Mouse (Mus musculus): ENCODE measurements at regions not wholly inside any gene's neighbourhood (a gene's known extent, or its start where the extent isn't known, plus 50 kb on each side); places are given as distances from the start of the nearest gene placed in this dataset.

DNA sequence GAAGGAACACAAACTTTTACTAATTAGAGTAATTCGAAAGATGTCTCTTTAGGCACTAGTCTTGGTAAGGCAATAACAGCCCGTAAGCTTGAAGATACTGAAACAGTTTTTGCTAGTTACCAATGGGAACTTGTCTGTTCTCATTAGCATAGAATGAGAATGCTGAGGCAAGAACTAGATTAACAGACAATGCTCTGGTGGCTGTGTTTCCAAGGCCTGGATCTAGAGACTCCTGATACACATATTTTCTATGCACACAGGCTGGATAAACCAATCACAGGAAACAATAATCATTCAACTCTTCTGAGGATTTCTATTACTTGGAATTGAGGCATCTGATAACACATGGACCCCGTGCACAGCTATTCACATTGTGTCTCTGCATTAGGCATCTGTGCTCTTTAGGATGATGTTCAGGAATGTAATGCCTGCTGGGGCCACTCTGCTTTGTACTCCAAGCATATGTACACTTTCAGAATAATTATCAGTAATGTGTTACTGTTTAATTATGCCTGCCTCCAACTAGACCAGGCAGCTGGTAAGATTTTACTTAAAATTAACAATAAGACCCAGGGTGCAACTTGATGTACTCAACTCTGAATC, 1377.2 kb downstream of the Slc22a22 start:
- no peak overlapping the region for H3K4me3 ChIP-seq (replicated peaks; ENCODE audit: low read length)
- H3K27me3 ChIP-seq (ENCODE audit: insufficient read depth, low read length): no peaks in the 10 kb centered on the region
- no peaks in the 10 kb centered on the region for H3K9me3 ChIP-seq (ENCODE audit: low read length)
- TF ChIP-seq POU5F1 (IDR thresholded peaks at IDR 0.05; ENCODE audit: borderline replicate concordance, low read length) (no peak), NANOG (IDR thresholded peaks at IDR 0.05; ENCODE audit: borderline replicate concordance, low read length) (no peak)
- no peaks in the 10 kb centered on the region for H3K36me3 ChIP-seq (ENCODE audit: insufficient read depth, low read length)
- H3K4me1 ChIP-seq (replicated peaks; ENCODE audit: low read depth, low read length): no peaks in the 10 kb centered on the region

DNA sequence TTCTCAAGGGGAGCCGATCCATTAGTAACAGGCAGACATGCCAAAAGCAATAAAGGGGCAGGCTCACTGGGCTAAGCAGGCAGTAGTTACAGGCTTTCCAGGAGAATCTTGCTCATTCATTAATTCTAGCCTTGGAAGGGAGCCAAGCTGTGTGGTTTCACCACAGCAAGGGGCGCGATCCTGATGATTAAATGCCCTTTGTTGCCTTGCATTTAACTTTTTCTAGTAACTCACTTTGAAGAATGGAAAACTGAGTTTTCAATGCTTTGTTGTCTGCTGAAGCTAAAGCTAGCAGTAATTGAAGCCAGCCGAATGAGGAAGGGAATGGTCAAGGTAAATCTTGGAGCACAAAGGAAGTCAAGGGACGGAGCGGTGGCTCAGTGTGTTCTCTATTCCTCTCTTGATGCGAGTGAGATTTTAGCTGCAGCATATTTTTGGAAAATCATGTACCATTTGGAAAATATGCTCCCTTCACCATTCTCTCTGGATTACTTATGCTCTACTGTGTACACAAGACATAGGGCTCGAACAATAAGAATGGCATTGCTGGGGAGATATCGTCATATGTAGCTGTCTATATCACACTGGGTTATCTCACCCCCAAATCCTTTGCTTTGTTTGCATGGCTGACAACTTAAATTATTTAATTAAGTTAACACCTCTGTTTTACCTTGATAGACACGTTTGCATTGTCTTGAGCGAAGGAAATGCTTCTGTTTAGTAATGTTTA, 1399.4 kb downstream of the Slc22a22 start:
- no peak for TF ChIP-seq CTCF (conservative IDR thresholded peaks at IDR 0.05; ENCODE audit: low read length)
- TF ChIP-seq NANOG (IDR thresholded peaks at IDR 0.05; ENCODE audit: borderline replicate concordance, low read length): no peak
- no peak for TF ChIP-seq POU5F1 (IDR thresholded peaks at IDR 0.05; ENCODE audit: borderline replicate concordance, low read length)
- H3K36me3 ChIP-seq (ENCODE audit: insufficient read depth, low read length): no peaks in the 10 kb centered on the region
- H3K4me1 ChIP-seq (replicated peaks; ENCODE audit: low read depth, low read length): no peaks in the 10 kb centered on the region
- H3K4me3 ChIP-seq (replicated peaks; ENCODE audit: low read length): no peak overlapping the region
- H3K27me3 ChIP-seq (ENCODE audit: insufficient read depth, low read length): no peaks in the 10 kb centered on the region
- 0 out of 2 replicates have a peak, but pooled peaks cover under 1% of the 10 kb centered on the region for H3K9me3 ChIP-seq (ENCODE audit: low read length)

DNA sequence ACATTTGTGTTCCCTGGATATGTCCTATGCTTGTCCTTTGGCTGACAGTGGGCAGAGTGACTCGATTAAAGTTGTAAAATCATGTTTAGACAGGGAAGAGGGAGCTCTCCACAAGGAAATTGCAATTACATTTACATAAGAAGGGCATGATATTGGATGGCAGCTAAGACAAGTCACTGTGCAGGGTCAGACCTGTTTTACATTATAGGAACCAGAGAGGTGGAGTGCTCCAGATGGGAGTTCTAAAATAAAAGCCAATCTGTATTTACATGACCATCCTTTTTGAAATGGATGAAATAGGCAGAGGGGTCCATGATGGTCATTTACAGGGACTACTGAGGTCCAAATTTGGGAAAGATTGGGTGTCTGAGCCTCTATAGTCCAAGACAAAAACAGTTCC, 1400.3 kb downstream of the Slc22a22 start:
- TF ChIP-seq CTCF (conservative IDR thresholded peaks at IDR 0.05; ENCODE audit: low read length): no peak
- no peak for TF ChIP-seq NANOG (IDR thresholded peaks at IDR 0.05; ENCODE audit: borderline replicate concordance, low read length)
- TF ChIP-seq POU5F1 (IDR thresholded peaks at IDR 0.05; ENCODE audit: borderline replicate concordance, low read length): no peak

DNA sequence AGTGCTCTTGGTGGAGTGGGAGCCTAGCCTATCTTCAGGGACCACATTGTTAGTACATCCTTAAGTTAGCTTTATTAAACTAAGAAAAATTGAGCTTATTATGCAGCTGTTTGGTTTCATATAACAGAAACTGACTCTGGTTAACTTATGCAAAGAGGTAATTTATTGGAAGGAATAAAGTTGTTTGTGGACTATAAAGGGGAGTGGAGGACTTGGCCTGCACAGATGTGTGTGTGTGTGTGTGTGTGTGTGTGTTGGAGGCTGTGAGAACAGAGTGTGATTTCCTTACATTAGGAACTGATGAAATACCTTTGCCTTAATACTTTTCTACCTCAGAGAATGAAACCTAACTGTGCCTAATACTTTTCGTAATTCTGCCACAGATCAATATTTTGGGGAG, 1400.7 kb downstream of the Slc22a22 start:
- Histone ChIP-seq H3K4me1 (replicated peaks; ENCODE audit: low read depth, low read length) (no peaks in the 10 kb centered on the region), H3K9me3 (ENCODE audit: low read length) (0 out of 2 replicates have a peak, but pooled peaks cover 5% of the 10 kb centered on the region)

More for the DNA sequence above, 1400.3 kb downstream of the Slc22a22 start:
- H3K36me3 ChIP-seq (ENCODE audit: insufficient read depth, low read length): no peaks in the 10 kb centered on the region
- H3K4me3 ChIP-seq (replicated peaks; ENCODE audit: low read length): no peak overlapping the region
- H3K4me1 ChIP-seq (replicated peaks; ENCODE audit: low read depth, low read length): no peaks in the 10 kb centered on the region
- 0 out of 2 replicates have a peak, but pooled peaks cover 5% of the 10 kb centered on the region for H3K9me3 ChIP-seq (ENCODE audit: low read length)
- H3K27me3 ChIP-seq (ENCODE audit: insufficient read depth, low read length): no peaks in the 10 kb centered on the region

DNA sequence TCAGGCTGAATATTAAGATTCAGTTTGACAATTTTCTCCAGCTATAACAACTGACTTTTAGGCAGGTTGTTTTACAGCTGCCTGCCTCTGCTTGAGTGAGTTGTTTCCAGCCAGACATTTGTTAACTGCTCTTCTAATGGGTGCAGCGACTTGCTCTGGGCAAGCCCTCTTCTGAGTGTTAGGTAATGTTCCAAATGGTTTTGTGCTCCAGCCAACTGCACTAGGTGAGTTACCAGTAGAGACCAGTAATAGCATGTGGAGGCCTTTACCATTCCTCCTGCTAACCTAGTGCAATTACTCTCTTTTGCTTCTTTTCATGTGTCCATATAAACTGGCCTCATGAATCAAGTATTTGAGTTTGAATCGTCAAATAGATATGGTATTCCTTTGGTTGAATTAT, 1407.9 kb downstream of the Slc22a22 start:
- Histone ChIP-seq H3K4me3 (replicated peaks; ENCODE audit: low read length) (no peak overlapping the region), H3K27me3 (ENCODE audit: insufficient read depth, low read length) (no peaks in the 10 kb centered on the region), H3K9me3 (ENCODE audit: low read length) (0 out of 2 replicates have a peak, but pooled peaks cover 8% of the 10 kb centered on the region), H3K4me1 (replicated peaks; ENCODE audit: low read depth, low read length) (no peaks in the 10 kb centered on the region), H3K36me3 (ENCODE audit: insufficient read depth, low read length) (no peaks in the 10 kb centered on the region)
- TF ChIP-seq NANOG (IDR thresholded peaks at IDR 0.05; ENCODE audit: borderline replicate concordance, low read length) (no peak), CTCF (conservative IDR thresholded peaks at IDR 0.05; ENCODE audit: low read length) (no peak)

More for the DNA sequence above, 1400.7 kb downstream of the Slc22a22 start:
- Histone ChIP-seq H3K36me3 (ENCODE audit: insufficient read depth, low read length) (no peaks in the 10 kb centered on the region), H3K4me3 (replicated peaks; ENCODE audit: low read length) (no peak overlapping the region), H3K27me3 (ENCODE audit: insufficient read depth, low read length) (no peaks in the 10 kb centered on the region)
- TF ChIP-seq NANOG (IDR thresholded peaks at IDR 0.05; ENCODE audit: borderline replicate concordance, low read length) (no peak), CTCF (conservative IDR thresholded peaks at IDR 0.05; ENCODE audit: low read length) (no peak), POU5F1 (IDR thresholded peaks at IDR 0.05; ENCODE audit: borderline replicate concordance, low read length) (no peak)

DNA sequence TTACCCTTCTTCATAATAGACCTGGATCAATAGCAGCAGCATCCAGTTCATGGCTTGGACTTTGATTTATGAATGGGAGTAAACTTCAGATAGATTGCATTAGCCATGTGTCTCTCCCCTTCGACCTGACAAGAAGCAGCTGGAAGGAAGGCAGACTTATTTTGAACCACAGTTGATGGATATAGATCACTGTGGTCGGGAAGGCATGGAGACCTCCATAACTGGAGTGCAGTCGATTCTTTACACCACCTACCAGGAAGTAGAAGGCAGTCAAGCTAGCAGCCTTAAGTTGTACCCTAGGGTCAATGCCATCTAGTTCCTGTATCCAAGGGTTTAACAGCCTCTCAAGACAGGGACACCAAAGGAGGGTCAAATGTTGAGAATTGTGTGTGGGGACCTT, 1410.2 kb downstream of the Slc22a22 start:
- no peaks in the 10 kb centered on the region for H3K27me3 ChIP-seq (ENCODE audit: insufficient read depth, low read length)
- 0 out of 2 replicates have a peak, but pooled peaks cover 3% of the 10 kb centered on the region for H3K9me3 ChIP-seq (ENCODE audit: low read length)
- no peaks in the 10 kb centered on the region for H3K4me1 ChIP-seq (replicated peaks; ENCODE audit: low read depth, low read length)
- TF ChIP-seq NANOG (IDR thresholded peaks at IDR 0.05; ENCODE audit: borderline replicate concordance, low read length): no peak
- no peak for TF ChIP-seq POU5F1 (IDR thresholded peaks at IDR 0.05; ENCODE audit: borderline replicate concordance, low read length)
- no peak for TF ChIP-seq CTCF (conservative IDR thresholded peaks at IDR 0.05; ENCODE audit: low read length)
- H3K36me3 ChIP-seq (ENCODE audit: insufficient read depth, low read length): no peaks in the 10 kb centered on the region
- H3K4me3 ChIP-seq (replicated peaks; ENCODE audit: low read length): no peak overlapping the region

DNA sequence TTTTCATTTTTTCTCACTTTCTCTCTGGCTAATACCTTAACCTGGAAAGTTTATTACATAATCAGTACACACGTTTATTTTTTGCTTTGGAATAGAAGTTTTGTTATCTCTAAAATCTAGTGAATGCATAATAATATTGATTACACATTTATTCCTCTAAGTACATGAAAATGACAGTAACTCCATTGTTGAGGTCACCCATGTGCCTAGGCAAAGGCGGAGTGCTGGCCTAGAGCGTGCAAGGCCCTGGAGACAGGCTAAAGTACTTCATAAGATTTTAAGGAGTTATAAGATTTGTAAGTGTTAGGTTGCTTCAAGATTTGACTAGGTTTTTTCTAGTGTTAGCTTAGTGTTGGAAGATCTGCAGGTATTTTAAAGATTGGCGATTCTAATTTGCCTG, 1410.9 kb downstream of the Slc22a22 start:
- no peaks in the 10 kb centered on the region for H3K4me1 ChIP-seq (replicated peaks; ENCODE audit: low read depth, low read length)
- H3K27me3 ChIP-seq (ENCODE audit: insufficient read depth, low read length): no peaks in the 10 kb centered on the region
- no peak overlapping the region for H3K4me3 ChIP-seq (replicated peaks; ENCODE audit: low read length)
- H3K9me3 ChIP-seq (ENCODE audit: low read length): 0 out of 2 replicates have a peak, but pooled peaks cover 3% of the 10 kb centered on the region
- no peak for TF ChIP-seq POU5F1 (IDR thresholded peaks at IDR 0.05; ENCODE audit: borderline replicate concordance, low read length)
- TF ChIP-seq NANOG (IDR thresholded peaks at IDR 0.05; ENCODE audit: borderline replicate concordance, low read length): no peak
- H3K36me3 ChIP-seq (ENCODE audit: insufficient read depth, low read length): no peaks in the 10 kb centered on the region

DNA sequence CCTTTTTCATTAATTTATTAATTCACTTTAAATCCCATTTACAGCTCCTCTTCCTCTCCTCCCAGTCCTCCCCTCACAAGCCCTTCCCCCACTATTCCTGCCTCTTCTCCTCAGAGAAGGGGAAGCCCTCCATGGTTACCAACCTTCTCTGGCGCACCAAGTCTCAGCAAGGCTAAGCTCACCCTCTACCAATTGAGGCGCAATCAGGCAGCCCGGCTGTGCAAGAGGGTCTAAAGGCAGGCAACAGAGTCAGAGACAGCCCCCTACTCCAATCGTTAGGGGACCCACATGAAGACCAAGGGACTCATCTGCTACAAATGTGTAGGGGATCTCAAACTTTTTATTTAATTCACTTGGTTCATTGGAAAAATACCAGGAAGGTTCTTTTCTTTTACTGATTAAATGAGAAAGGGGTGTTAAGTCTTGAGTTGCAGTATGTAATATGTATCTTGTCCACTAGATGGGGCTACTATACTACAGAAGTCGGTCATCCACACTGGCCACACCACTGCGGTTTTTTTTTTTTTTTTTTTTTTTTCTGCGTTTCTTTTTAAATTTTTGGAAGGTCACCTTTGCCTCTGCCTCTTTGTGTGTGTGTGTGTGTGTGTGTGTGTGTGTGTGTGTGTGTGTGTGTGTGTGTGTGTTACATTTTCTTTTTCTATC, 1411.4 kb downstream of the Slc22a22 start:
- Histone ChIP-seq H3K36me3 (ENCODE audit: insufficient read depth, low read length) (no peaks in the 10 kb centered on the region), H3K4me1 (replicated peaks; ENCODE audit: low read depth, low read length) (no peaks in the 10 kb centered on the region), H3K4me3 (replicated peaks; ENCODE audit: low read length) (no peak overlapping the region), H3K9me3 (ENCODE audit: low read length) (0 out of 2 replicates have a peak, but pooled peaks cover under 1% of the 10 kb centered on the region), H3K27me3 (ENCODE audit: insufficient read depth, low read length) (no peaks in the 10 kb centered on the region)
- TF ChIP-seq CTCF (conservative IDR thresholded peaks at IDR 0.05; ENCODE audit: low read length) (peak; percentile 51), NANOG (IDR thresholded peaks at IDR 0.05; ENCODE audit: borderline replicate concordance, low read length) (no peak)
